Mouse (Mus musculus) forebrain, postnatal 0 days (tissue): ENCODE measurements around the gene Apof. TPM values are rescaled to one million over a fixed set of nuclear protein-coding genes. Genes with fewer than 3 reads are reported as not detected.
"Not testable (repeated sequence)": the region's sequence is repeated elsewhere in the genome, so short reads cannot be mapped to it uniquely, and the experiment has no call there.

ENCODE experiments used
- ATAC-seq: fragments of 200-750 bp; cut with Nextera tagmentation; 2 replicates; pipeline ENCODE4 v1.8.0; 2017; ENCODE audit warnings: mild to moderate bottlenecking, moderate library complexity
- DNase-seq: peaks from one replicate; pipeline ENCODE4 v3.0.0-alpha.2; 2015
- H3K27ac ChIP-seq: fragments of 300-500 bp; sonication (generic); 2 replicates; pipeline ENCODE4 v1.5.1; 2014; ENCODE audit warnings: low read depth, mild to moderate bottlenecking, antibody characterized with exemption, low read length, moderate library complexity, mixed read lengths
- H3K27me3 ChIP-seq: fragments of 300-500 bp; sonication (generic); 2 replicates; pipeline ENCODE4 v1.6.1; 2014; ENCODE audit warnings: mild to moderate bottlenecking, low read length, mixed read lengths; ENCODE audit not compliant: insufficient read depth
- H3K36me3 ChIP-seq: fragments of 300-500 bp; sonication (generic); 2 replicates; pipeline ENCODE4 v1.6.1; 2014; ENCODE audit warnings: mild to moderate bottlenecking, moderate library complexity; ENCODE audit not compliant: insufficient read depth
- H3K4me1 ChIP-seq: fragments of 300-500 bp; sonication (generic); 2 replicates; pipeline ENCODE4 v1.6.1; 2014; ENCODE audit warnings: antibody characterized with exemption; ENCODE audit not compliant: insufficient read depth
- H3K4me2 ChIP-seq: fragments of 300-500 bp; sonication (generic); 2 replicates; pipeline ENCODE4 v1.6.1; 2014; ENCODE audit warnings: low read depth, mild to moderate bottlenecking, moderate library complexity
- H3K4me3 ChIP-seq: fragments of 300-500 bp; sonication (generic); 2 replicates; pipeline ENCODE4 v1.5.1; 2014; ENCODE audit warnings: low read depth, low read length, mixed read lengths
- H3K9ac ChIP-seq: fragments of 300-500 bp; sonication (generic); 2 replicates; pipeline ENCODE4 v1.6.1; 2014; ENCODE audit warnings: mild to moderate bottlenecking
- H3K9me3 ChIP-seq: fragments of 300-500 bp; sonication (generic); 2 replicates; pipeline ENCODE4 v1.6.1; 2016; ENCODE audit warnings: low read length
- CTCF ChIP-seq: sonication (generic); IDR thresholded peaks from 2 replicates; pipeline ENCODE4 v1.5.1; 2016; ENCODE audit warnings: antibody characterized with exemption, control low read depth, low read depth
- WGBS: fragments of 180-500 bp; shearing (Covaris S2); extraction: QIAGEN DNeasy Blood & Tissue Kit; methylation state at CpG from one replicate; pipeline ENCODE4 v1.1.7; 2014; 5-methylcytosine and 5-hydroxymethylcytosine counted together
- polyA plus RNA-seq: library from polyadenylated mRNA; unstranded; fragments of >200 nt; fragmentation: Nextera tagmentation; extraction: Ambion mirVana; gene quantifications from 2 replicates; pipeline ENCODE4 v1.2.1, GENCODE M21; 2015
- total RNA-seq: library from RNA; depleted of rRNA; stranded (reverse); fragments of >200 nt; gene quantifications from 2 replicates; pipeline ENCODE4 v1.2.3, GENCODE M21; 2014

The Apof gene
- total and polyA plus RNA-seq, 2 experiments from 2014 or later: 0.12 to 0.38 TPM

DNA sequence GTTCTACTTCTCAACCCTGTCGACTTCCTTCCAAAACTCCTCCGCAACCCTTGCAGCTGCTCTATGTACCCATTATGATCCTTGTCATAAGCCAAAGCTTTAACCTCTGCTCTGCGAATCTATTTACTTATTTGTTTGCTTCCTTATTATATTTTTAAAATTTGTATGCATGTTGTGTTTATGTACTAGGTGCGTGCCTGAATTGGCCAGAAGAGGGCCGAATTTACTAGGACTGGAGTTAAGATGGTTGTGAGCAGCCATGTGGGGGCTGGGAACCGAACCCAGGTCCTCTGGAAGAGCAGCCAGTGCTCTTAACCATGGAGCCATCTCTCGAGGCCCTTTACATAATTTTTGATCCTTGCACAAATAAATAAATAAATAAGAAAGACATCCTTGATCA, 2.4 kb downstream of the Apof start:
- DNase-seq (no peak), ATAC-seq (no peak)
- H3K4me1 ChIP-seq: 0 out of 2 replicates have a peak, but pooled peaks cover 4% of the 10 kb centered on the region
- no peaks in the 10 kb centered on the region for H3K27me3 ChIP-seq
- 40% methylated on average over 7 of the region's 7 CpGs for WGBS
- H3K9me3 ChIP-seq: no peaks in the 10 kb centered on the region
- peak overlapping the region; percentile 79 for H3K27ac ChIP-seq
- H3K36me3 ChIP-seq: no peaks in the 10 kb centered on the region
- H3K4me2 ChIP-seq: peak overlapping the region; percentile 52
- H3K9ac ChIP-seq: peak overlapping the region; percentile 65
- TF ChIP-seq CTCF: no peak
- peak overlapping the region; percentile 75 for H3K4me3 ChIP-seq

GRCm38 (mm10) chr10:128271883-128272282, 3.4 kb downstream of the Apof start:
- no peak overlapping the region for H3K4me3 ChIP-seq
- no peak overlapping the region for H3K27ac ChIP-seq
- no peak for DNase-seq
- H3K4me1 ChIP-seq: 0 out of 2 replicates have a peak, but pooled peaks cover 4% of the 10 kb centered on the region
- H3K36me3 ChIP-seq: peaks cover 6% of the 10 kb centered on the region; the same call in 1 of the 2 replicates
- no peak overlapping the region for H3K4me2 ChIP-seq
- ATAC-seq: no peak
- H3K9me3 ChIP-seq: no peaks in the 10 kb centered on the region
- H3K9ac ChIP-seq: no peak overlapping the region
- TF ChIP-seq CTCF: peak; percentile 25; the same call in 1 of the 2 replicates
- 66% methylated on average over 2 of the region's 2 CpGs for WGBS
- no peaks in the 10 kb centered on the region for H3K27me3 ChIP-seq

- not testable (repeated sequence) for H3K27me3 ChIP-seq, H3K4me3 ChIP-seq, H3K4me2 ChIP-seq, H3K27ac ChIP-seq, H3K4me1 ChIP-seq, H3K9ac ChIP-seq, DNase-seq, H3K9me3 ChIP-seq, ATAC-seq
- WGBS: 93% methylated on average over 4 of the region's 7 CpGs
- peaks cover 12% of the 10 kb centered on the region; the same call in 1 of the 2 replicates for H3K36me3 ChIP-seq
Measured at GRCm38 (mm10) chr10:128272819-128273439, 4.5 kb downstream of the Apof start.

- not testable (repeated sequence) for H3K4me3 ChIP-seq, H3K9ac ChIP-seq, H3K9me3 ChIP-seq, DNase-seq, ATAC-seq, H3K27ac ChIP-seq, H3K27me3 ChIP-seq, H3K4me2 ChIP-seq, H3K4me1 ChIP-seq
- 91% methylated on average over 1 of the region's 1 CpGs for WGBS
- H3K36me3 ChIP-seq: peaks cover 26% of the 10 kb centered on the region
Measured at GRCm38 (mm10) chr10:128275374-128275773, 6.9 kb downstream of the Apof start.

DNA sequence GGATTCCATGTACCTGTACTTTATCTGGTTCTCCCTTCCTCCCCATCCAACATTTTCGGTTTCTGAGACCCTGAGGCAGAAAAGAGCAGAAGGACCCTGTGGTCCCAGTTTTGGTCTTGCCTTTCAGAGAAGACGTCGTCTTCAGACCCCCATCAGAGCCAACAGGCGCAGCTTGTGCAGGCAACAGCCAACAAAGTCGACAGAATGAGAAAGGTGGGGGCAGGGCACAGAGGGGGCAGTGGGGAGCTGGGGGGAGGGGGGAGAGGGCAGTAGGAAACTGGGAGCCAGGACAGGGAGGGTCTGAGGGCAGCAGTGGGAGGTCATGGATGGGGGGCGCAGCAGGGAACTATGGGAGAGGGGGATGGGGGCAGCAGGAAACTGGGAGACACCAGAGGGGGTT, 9.7 kb downstream of the Apof start:
- Histone ChIP-seq H3K9me3 (no peaks in the 10 kb centered on the region), H3K9ac (no peak overlapping the region), H3K4me3 (no peak overlapping the region), H3K27me3 (no peaks in the 10 kb centered on the region), H3K4me2 (no peak overlapping the region), H3K36me3 (peaks cover 46% of the 10 kb centered on the region), H3K27ac (no peak overlapping the region), H3K4me1 (no peaks in the 10 kb centered on the region)
- WGBS: 60% methylated on average over 6 of the region's 6 CpGs
- no peak for TF ChIP-seq CTCF
- DNase-seq: no peak
- no peak for ATAC-seq

DNA sequence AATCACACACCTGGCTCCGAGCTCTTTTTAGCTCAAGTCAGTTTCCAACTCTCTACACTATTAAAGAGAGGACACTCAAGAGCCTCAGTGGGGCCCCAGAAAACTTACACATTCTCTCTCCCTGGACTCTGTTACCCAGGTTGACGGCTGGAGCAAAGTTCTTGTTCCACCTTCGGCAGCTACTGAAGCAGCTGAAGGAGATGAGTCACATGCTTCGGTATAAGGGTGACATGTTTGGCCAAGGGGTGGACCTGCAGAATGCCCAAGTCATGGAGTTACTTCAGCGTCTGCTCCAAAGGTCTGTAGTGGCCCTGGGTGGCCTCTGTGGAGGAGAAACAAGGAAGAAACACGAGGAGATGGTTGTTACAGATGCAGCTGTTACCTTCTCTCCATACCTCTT, 12.5 kb downstream of the Apof start:
- ATAC-seq (no peak), DNase-seq (no peak)
- Histone ChIP-seq H3K4me3 (no peak overlapping the region), H3K27me3 (no peaks in the 10 kb centered on the region), H3K4me1 (no peaks in the 10 kb centered on the region), H3K27ac (no peak overlapping the region), H3K9ac (no peak overlapping the region), H3K4me2 (no peak overlapping the region), H3K9me3 (no peaks in the 10 kb centered on the region), H3K36me3 (peaks cover 68% of the 10 kb centered on the region)
- TF ChIP-seq CTCF: no peak
- WGBS: 89% methylated on average over 6 of the region's 6 CpGs

DNA sequence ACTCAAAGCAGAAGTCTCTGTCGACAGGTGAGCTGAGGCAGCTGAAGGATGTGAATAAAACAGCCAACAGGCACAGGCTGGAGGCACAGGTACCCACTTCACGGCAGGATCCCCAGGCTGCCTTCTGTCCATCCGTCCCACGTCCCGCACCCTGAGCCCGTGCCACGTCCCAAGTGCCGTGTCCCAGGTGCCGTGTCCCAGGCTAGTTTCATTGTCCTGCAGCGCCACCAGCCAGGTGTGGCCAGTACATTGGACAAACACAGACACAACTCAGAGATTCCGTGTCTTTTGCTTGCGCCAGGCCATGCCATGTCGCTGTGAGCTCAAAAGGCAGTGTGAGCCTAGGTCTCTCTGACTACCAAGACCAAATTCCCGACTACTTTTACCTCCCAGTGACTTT, 13.2 kb downstream of the Apof start:
- Histone ChIP-seq H3K4me2 (no peak overlapping the region), H3K9ac (no peak overlapping the region), H3K36me3 (peaks cover 70% of the 10 kb centered on the region), H3K27ac (no peak overlapping the region), H3K27me3 (no peaks in the 10 kb centered on the region), H3K4me1 (no peaks in the 10 kb centered on the region), H3K4me3 (no peak overlapping the region), H3K9me3 (no peaks in the 10 kb centered on the region)
- DNase-seq (no peak), ATAC-seq (no peak)
- no peak for TF ChIP-seq CTCF
- 92% methylated on average over 14 of the region's 14 CpGs for WGBS
